Mouse (Mus musculus): ENCODE results near the gene Elof1. TPM values are rescaled to one million over a fixed set of nuclear protein-coding genes. Genes with fewer than 3 reads are reported as not detected.

Elof1 gene
- polyA plus RNA-seq, 1 experiment from 2014 or later: 192 TPM

GRCm38 (mm10) chr9:22108194-22108593, 8.8 kb downstream of the Elof1 start:
- Histone ChIP-seq H3K27ac (ENCODE audit: low read depth, low read length) (no peak overlapping the region), H3K36me3 (ENCODE audit: control insufficient read depth, insufficient read depth, low read length) (peaks cover 21% of the 10 kb centered on the region), H3K9me3 (ENCODE audit: control insufficient read depth, low read length) (no peaks in the 10 kb centered on the region), H3K4me2 (ENCODE audit: low read length) (no peak overlapping the region), H3K4me3 (ENCODE audit: low read length) (no peak overlapping the region), H3K9ac (ENCODE audit: low read depth, low read length) (no peak overlapping the region; the same call in 1 of the 2 replicates), H3K27me3 (replicated peaks; ENCODE audit: control insufficient read depth, insufficient read depth, low read length) (no peaks in the 10 kb centered on the region), H3K4me1 (ENCODE audit: control insufficient read depth, insufficient read depth, low read depth, low read length) (no peaks in the 10 kb centered on the region)
- WGBS: 91% methylated on average over 9 of the region's 9 CpGs
- no peak for ATAC-seq

- Histone ChIP-seq H3K9ac (ENCODE audit: low read depth, low read length) (no peak overlapping the region), H3K9me3 (ENCODE audit: control insufficient read depth, low read length) (no peaks in the 10 kb centered on the region), H3K36me3 (ENCODE audit: control insufficient read depth, insufficient read depth, low read length) (no peaks in the 10 kb centered on the region), H3K27ac (ENCODE audit: low read depth, low read length) (no peak overlapping the region), H3K4me1 (ENCODE audit: control insufficient read depth, insufficient read depth, low read depth, low read length) (peaks cover 4% of the 10 kb centered on the region), H3K4me2 (ENCODE audit: low read length) (no peak overlapping the region), H3K4me3 (ENCODE audit: low read length) (no peak overlapping the region), H3K27me3 (replicated peaks; ENCODE audit: control insufficient read depth, insufficient read depth, low read length) (peaks cover 24% of the 10 kb centered on the region)
- WGBS: 2% methylated on average over 18 of the region's 18 CpGs
- ATAC-seq: no peak
These were observed 17.1 kb downstream of the Elof1 start for GRCm38 (mm10) chr9:22099922-22100321.

- Histone ChIP-seq H3K27me3 (replicated peaks; ENCODE audit: control insufficient read depth, insufficient read depth, low read length) (peaks cover 24% of the 10 kb centered on the region), H3K9ac (ENCODE audit: low read depth, low read length) (no peak within 1 kb of the TSS)
These were observed 17.8 kb downstream of the Elof1 start, which contains the start of gene Cnn1 for GRCm38 (mm10) chr9:22098993-22099696. Cnn1 (plus strand) TSS chr9:22099216.

GRCm38 (mm10) chr9:22095854-22096307, 21.1 kb downstream of the Elof1 start:
- WGBS: 3% methylated on average over 24 of the region's 24 CpGs

More at GRCm38 (mm10) chr9:22098993-22099696, 17.8 kb downstream of the Elof1 start, which contains the start of gene Cnn1:
- H3K4me2 ChIP-seq (ENCODE audit: low read length): no peak within 1 kb of the TSS
- peaks cover 4% of the 10 kb centered on the region for H3K4me1 ChIP-seq (ENCODE audit: control insufficient read depth, insufficient read depth, low read depth, low read length)
- H3K4me3 ChIP-seq (ENCODE audit: low read length): no peak within 1 kb of the TSS
- H3K27ac ChIP-seq (ENCODE audit: low read depth, low read length): no peak within 1 kb of the TSS
- 11% methylated on average over 14 of the region's 14 CpGs for WGBS
- ATAC-seq: no peak
- H3K36me3 ChIP-seq (ENCODE audit: control insufficient read depth, insufficient read depth, low read length): no peaks in the 10 kb centered on the region
- H3K9me3 ChIP-seq (ENCODE audit: control insufficient read depth, low read length): no peaks in the 10 kb centered on the region

GRCm38 (mm10) chr9:22092746-22093145, 24.2 kb downstream of the Elof1 start:
- H3K4me1 ChIP-seq (ENCODE audit: control insufficient read depth, insufficient read depth, low read depth, low read length): peaks cover 4% of the 10 kb centered on the region
- no peak overlapping the region for H3K27ac ChIP-seq (ENCODE audit: low read depth, low read length)
- WGBS: 91% methylated on average over 6 of the region's 6 CpGs
- H3K4me3 ChIP-seq (ENCODE audit: low read length): no peak overlapping the region
- H3K9ac ChIP-seq (ENCODE audit: low read depth, low read length): no peak overlapping the region
- H3K27me3 ChIP-seq (replicated peaks; ENCODE audit: control insufficient read depth, insufficient read depth, low read length): no peaks in the 10 kb centered on the region; the same call in 1 of the 2 replicates
- no peaks in the 10 kb centered on the region for H3K9me3 ChIP-seq (ENCODE audit: control insufficient read depth, low read length)
- H3K36me3 ChIP-seq (ENCODE audit: control insufficient read depth, insufficient read depth, low read length): no peaks in the 10 kb centered on the region
- H3K4me2 ChIP-seq (ENCODE audit: low read length): no peak overlapping the region
- no peak for ATAC-seq

More at GRCm38 (mm10) chr9:22095854-22096307, 21.1 kb downstream of the Elof1 start:
- Histone ChIP-seq H3K9ac (ENCODE audit: low read depth, low read length) (peak overlapping the region; percentile 61), H3K4me2 (ENCODE audit: low read length) (peak overlapping the region; percentile 58), H3K4me3 (ENCODE audit: low read length) (peak overlapping the region; percentile 39), H3K36me3 (ENCODE audit: control insufficient read depth, insufficient read depth, low read length) (no peaks in the 10 kb centered on the region), H3K4me1 (ENCODE audit: control insufficient read depth, insufficient read depth, low read depth, low read length) (peaks cover 4% of the 10 kb centered on the region), H3K27me3 (replicated peaks; ENCODE audit: control insufficient read depth, insufficient read depth, low read length) (peaks cover 21% of the 10 kb centered on the region), H3K27ac (ENCODE audit: low read depth, low read length) (no peak overlapping the region), H3K9me3 (ENCODE audit: control insufficient read depth, low read length) (no peaks in the 10 kb centered on the region)
- ATAC-seq: peak; percentile 76

GRCm38 (mm10) chr9:22089986-22090385, 27.0 kb downstream of the Elof1 start:
- peaks cover 5% of the 10 kb centered on the region for H3K4me1 ChIP-seq (ENCODE audit: control insufficient read depth, insufficient read depth, low read depth, low read length)
- WGBS: 83% methylated on average over 7 of the region's 7 CpGs

GRCm38 (mm10) chr9:22089281-22089680, 27.7 kb downstream of the Elof1 start:
- H3K4me1 ChIP-seq (ENCODE audit: control insufficient read depth, insufficient read depth, low read depth, low read length): peaks cover 9% of the 10 kb centered on the region
- 99% methylated on average over 7 of the region's 7 CpGs for WGBS
- H3K36me3 ChIP-seq (ENCODE audit: control insufficient read depth, insufficient read depth, low read length): no peaks in the 10 kb centered on the region
- no peak overlapping the region for H3K4me2 ChIP-seq (ENCODE audit: low read length)
- no peak overlapping the region for H3K4me3 ChIP-seq (ENCODE audit: low read length)
- H3K9me3 ChIP-seq (ENCODE audit: control insufficient read depth, low read length): no peaks in the 10 kb centered on the region
- no peak overlapping the region for H3K27ac ChIP-seq (ENCODE audit: low read depth, low read length)
- H3K9ac ChIP-seq (ENCODE audit: low read depth, low read length): no peak overlapping the region
- no peaks in the 10 kb centered on the region for H3K27me3 ChIP-seq (replicated peaks; ENCODE audit: control insufficient read depth, insufficient read depth, low read length)
- ATAC-seq: no peak

More at GRCm38 (mm10) chr9:22089986-22090385, 27.0 kb downstream of the Elof1 start:
- Histone ChIP-seq H3K9me3 (ENCODE audit: control insufficient read depth, low read length) (no peaks in the 10 kb centered on the region), H3K4me3 (ENCODE audit: low read length) (no peak overlapping the region), H3K4me2 (ENCODE audit: low read length) (no peak overlapping the region), H3K36me3 (ENCODE audit: control insufficient read depth, insufficient read depth, low read length) (no peaks in the 10 kb centered on the region), H3K27me3 (replicated peaks; ENCODE audit: control insufficient read depth, insufficient read depth, low read length) (no peaks in the 10 kb centered on the region), H3K9ac (ENCODE audit: low read depth, low read length) (no peak overlapping the region), H3K27ac (ENCODE audit: low read depth, low read length) (no peak overlapping the region)
- ATAC-seq: no peak

- H3K9me3 ChIP-seq (ENCODE audit: control insufficient read depth, low read length): no peaks in the 10 kb centered on the region
- WGBS: 75% methylated on average over 2 of the region's 2 CpGs
- ATAC-seq: no peak
- H3K9ac ChIP-seq (ENCODE audit: low read depth, low read length): no peak overlapping the region
- no peaks in the 10 kb centered on the region for H3K27me3 ChIP-seq (replicated peaks; ENCODE audit: control insufficient read depth, insufficient read depth, low read length)
- H3K4me2 ChIP-seq (ENCODE audit: low read length): no peak overlapping the region
- no peak overlapping the region for H3K4me3 ChIP-seq (ENCODE audit: low read length)
- H3K27ac ChIP-seq (ENCODE audit: low read depth, low read length): no peak overlapping the region
- H3K4me1 ChIP-seq (ENCODE audit: control insufficient read depth, insufficient read depth, low read depth, low read length): peaks cover 9% of the 10 kb centered on the region
- H3K36me3 ChIP-seq (ENCODE audit: control insufficient read depth, insufficient read depth, low read length): no peaks in the 10 kb centered on the region
These were observed 29.8 kb downstream of the Elof1 start for GRCm38 (mm10) chr9:22087034-22087618.

- no peak for ATAC-seq
- no peak overlapping the region for H3K27ac ChIP-seq (ENCODE audit: low read depth, low read length)
These were observed 31.0 kb downstream of the Elof1 start for GRCm38 (mm10) chr9:22086012-22086411.

More at GRCm38 (mm10) chr9:22086012-22086411, 31.0 kb downstream of the Elof1 start:
- no peaks in the 10 kb centered on the region for H3K9me3 ChIP-seq (ENCODE audit: control insufficient read depth, low read length)
- 78% methylated on average over 6 of the region's 6 CpGs for WGBS
- peak overlapping the region; percentile 82 for H3K4me3 ChIP-seq (ENCODE audit: low read length)
- H3K36me3 ChIP-seq (ENCODE audit: control insufficient read depth, insufficient read depth, low read length): no peaks in the 10 kb centered on the region
- H3K9ac ChIP-seq (ENCODE audit: low read depth, low read length): peak overlapping the region; percentile 80
- no peaks in the 10 kb centered on the region for H3K27me3 ChIP-seq (replicated peaks; ENCODE audit: control insufficient read depth, insufficient read depth, low read length)
- H3K4me2 ChIP-seq (ENCODE audit: low read length): peak overlapping the region; percentile 68
- H3K4me1 ChIP-seq (ENCODE audit: control insufficient read depth, insufficient read depth, low read depth, low read length): peaks cover 9% of the 10 kb centered on the region
